Mouse (Mus musculus) G1E-ER4 (cell line): ENCODE measurements around the gene C1ra. TPM values are rescaled to one million over a fixed set of nuclear protein-coding genes. Genes with fewer than 3 reads are reported as not detected.

ENCODE experiments used
- GATA1 ChIP-seq: IDR thresholded peaks from one replicate; pipeline ENCODE4 v1.8.0; 2012; ENCODE audit warnings: low read length, inconsistent platforms
- polyA plus RNA-seq: library from polyadenylated mRNA; stranded (reverse); fragments of >175 nt; gene quantifications from 2 replicates; pipeline ENCODE4 v1.2.3, GENCODE M21; 2012

Gene C1ra
- polyA plus RNA-seq = not detected in 2 replicates

- TF ChIP-seq GATA1 = no peak
Observed at GRCm38 (mm10) chr6:124512355-124512836, at the start of gene C1ra. C1ra (plus strand) TSS chr6:124512405.

- no peak for TF ChIP-seq GATA1
Observed at GRCm38 (mm10) chr6:124463881-124464291, 48.3 kb upstream of the C1ra start.

GRCm38 (mm10) chr6:124464305-124465271, 47.6 kb upstream of the C1ra start, which contains the start of gene Clstn3:
Clstn3 (minus strand) TSS chr6:124464794.
- TF ChIP-seq GATA1 = no peak

GRCm38 (mm10) chr6:124465299-124465698, 46.9 kb upstream of the C1ra start:
- no peak for TF ChIP-seq GATA1

- TF ChIP-seq GATA1 = no peak
Observed at GRCm38 (mm10) chr6:124465729-124466128, 46.5 kb upstream of the C1ra start.

- no peak for TF ChIP-seq GATA1
Observed at GRCm38 (mm10) chr6:124471121-124471520, 41.1 kb upstream of the C1ra start.

GRCm38 (mm10) chr6:124472801-124473200, 39.4 kb upstream of the C1ra start:
- no peak for TF ChIP-seq GATA1

GRCm38 (mm10) chr6:124474621-124475020, 37.6 kb upstream of the C1ra start:
- TF ChIP-seq GATA1 = no peak

GRCm38 (mm10) chr6:124476216-124476615, 36.0 kb upstream of the C1ra start:
- TF ChIP-seq GATA1 = no peak

GRCm38 (mm10) chr6:124476796-124477195, 35.4 kb upstream of the C1ra start:
- TF ChIP-seq GATA1 = no peak

GRCm38 (mm10) chr6:124477221-124477655, 35.0 kb upstream of the C1ra start:
- no peak for TF ChIP-seq GATA1

- no peak for TF ChIP-seq GATA1
Observed at GRCm38 (mm10) chr6:124477922-124478651, 34.1 kb upstream of the C1ra start.

GRCm38 (mm10) chr6:124478874-124479572, 33.2 kb upstream of the C1ra start:
- no peak for TF ChIP-seq GATA1

GRCm38 (mm10) chr6:124479573-124479930, 32.7 kb upstream of the C1ra start:
- TF ChIP-seq GATA1 = no peak

GRCm38 (mm10) chr6:124480295-124480694, 31.9 kb upstream of the C1ra start:
- TF ChIP-seq GATA1 = no peak
